Mouse (Mus musculus) right cerebral cortex, adult 2 months (tissue): ENCODE results near the gene Socs7.
"Not testable (repeated sequence)": the region's sequence is repeated elsewhere in the genome, so short reads cannot be mapped to it uniquely, and the experiment has no call there.

Experiments
- DNase-seq, 2 experiments: peaks; one replicate each; pipeline ENCODE4 v3.0.0; 2021 to 2022; ENCODE audit warnings: low spot score in 2 of 2

Gene Socs7

DNA sequence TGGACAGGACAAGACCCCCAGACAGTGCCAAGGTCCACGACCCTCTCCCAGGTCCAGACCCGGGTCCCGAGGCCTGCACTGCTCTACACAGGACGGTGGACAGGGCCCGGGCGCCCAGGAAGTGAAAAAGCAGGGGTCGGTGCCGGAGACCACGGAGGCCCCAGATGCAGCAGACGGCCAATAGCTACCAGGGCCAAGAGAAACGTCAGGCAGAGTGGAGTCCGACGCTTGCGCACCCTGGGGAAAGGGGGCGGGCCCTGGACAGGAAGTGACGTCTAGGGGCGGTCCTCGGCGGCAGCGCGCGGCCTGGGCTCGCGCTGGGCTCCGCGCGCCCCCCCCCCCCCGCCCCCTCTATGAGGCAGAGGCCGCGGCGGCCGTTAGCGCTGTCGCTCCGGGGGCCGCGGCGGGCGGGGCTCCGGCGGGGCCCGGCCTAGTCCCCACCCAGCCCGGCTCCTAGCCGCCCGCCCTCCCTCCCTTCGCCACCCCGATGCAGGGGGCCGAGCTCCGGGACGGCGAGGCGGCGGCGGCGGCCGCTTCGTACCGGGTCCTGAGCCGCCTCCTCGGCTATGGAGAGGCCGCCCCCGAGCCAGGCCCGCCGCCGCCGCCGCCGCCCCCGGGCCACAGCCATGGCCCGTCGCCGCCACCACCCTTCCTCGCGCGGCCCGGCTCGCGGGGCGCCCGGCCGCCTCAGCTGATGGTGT, at the start of gene Socs7:
TSS of gene Socs7 (plus strand) at position 604 of the 701 bp plus-strand sequence.
- peak; percentile 95 for DNase-seq

DNA sequence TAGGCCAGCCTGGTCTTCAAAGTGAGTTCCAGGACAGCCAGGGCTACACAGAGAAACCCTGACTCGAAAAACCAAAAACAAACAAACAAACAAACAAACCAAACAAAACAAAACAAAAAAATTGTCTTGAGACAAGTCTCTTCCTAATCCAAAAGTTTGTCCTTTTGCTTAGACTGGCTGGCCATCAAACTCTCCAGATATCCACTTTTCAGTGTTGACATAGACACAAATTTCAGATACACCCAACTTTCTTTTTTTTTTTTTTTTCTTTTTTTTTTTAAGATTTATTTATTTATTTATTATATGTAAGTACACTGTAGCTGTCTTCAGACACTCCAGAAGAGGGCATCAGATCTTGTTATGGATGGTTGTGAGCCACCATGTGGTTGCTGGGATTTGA, 49.5 kb upstream of the Socs7 start:
- DNase-seq: not testable (repeated sequence)

DNA sequence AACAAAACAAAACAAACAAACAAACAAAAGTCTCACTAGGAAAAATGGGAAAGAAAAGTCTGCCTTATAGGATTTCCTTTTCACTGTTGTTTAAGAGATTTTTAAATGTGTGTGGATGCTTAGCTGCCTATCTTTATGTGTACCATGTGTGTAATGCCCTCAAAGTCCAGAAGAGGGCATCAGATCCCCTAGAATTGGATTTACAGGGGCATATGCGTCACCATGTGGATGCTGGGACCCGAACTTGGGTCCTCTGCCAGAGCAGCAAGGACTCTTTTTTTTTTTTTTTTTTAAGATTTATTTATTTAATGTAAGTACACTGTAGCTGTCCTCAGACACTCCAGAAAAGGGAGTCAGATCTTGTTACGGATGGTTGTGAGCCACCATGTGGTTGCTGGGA, 48.2 kb upstream of the Socs7 start:
- no peak for DNase-seq

DNA sequence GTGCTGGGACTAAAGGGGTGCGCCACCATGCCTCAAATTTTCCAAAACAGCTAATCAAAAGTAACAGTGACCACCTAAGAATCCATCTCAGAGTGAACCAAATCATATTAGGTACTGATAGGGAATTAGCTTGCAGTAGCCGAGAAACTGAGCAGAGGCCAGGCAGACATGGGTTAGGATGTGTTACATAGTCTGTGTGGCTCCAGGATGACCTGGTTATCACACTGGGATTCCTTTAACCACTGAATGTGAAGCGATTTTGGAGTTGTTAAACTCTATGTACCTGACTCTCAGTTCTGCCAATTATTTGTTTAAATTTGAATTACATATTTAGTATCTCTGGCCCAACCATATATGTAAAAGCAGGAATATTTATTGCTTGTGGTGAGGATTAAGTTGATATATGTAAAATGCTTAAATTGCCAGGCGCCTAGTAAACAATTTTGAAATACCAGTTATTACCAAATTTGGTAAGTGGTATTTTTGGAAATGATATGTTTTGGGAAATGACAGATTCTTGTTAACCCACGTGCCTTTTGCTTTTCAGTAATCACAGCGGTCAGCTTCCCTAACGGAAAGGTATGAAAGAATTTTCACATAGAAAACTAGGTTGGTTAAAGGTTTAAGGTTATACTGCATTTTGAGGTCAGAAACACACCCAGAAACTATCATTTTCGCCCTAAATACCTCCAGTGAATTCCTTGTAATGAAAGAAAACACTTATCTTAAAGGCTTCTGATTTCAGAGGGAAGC, 47.4 kb upstream of the Socs7 start:
- no peak for DNase-seq

DNA sequence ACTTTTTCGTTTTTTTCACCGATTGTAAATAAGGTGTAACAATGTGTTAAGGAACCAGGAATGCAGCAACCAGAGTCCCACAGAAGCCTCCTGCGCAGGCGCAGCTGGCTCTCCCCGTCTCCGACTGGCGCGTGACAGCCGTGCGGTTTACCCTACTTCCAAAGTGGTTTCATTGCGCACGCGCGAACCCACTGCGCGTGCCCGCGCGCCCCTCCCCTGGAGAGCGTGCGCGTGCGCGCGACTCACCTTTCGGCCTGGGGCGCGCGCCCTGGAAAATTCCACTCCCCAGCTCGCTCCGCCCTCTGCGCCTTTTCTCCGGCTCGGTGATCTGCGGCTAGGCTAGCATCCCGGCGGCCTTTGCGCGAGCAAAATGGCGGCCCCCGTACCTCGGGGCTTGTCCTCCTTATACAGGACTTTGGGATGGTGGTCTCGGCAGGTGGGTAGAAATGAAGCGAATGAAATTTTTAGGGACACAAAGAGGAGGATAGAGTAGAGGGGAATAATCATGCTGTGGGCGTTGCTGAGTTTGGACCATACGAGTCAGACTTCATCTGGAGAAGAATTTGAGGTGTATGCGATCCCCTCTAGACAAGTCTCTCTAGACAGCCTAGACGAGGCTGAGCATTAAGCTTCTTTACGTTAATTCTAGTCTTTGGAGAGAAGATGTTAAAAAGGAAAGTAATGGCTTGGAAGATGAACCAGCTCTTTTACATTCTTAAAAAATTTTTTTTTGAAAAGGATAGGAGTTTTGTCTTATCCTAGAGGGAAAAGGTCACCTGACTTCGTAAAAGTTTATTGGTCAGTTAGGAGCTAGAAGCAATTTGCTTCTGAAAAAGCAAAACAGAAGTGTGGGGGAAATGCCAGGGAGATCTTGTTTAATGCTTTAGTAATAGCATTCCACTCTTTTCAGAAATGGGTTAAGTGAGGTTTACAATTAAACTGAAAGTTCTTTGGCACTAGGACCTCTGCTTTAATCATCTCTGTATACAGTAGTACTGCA, 46.5 kb upstream of the Socs7 start, which contains the start of gene Mrpl45:
TSS of gene Mrpl45 (plus strand) at position 213 of the 1,000 bp plus-strand sequence.
- DNase-seq: peak; percentile 98 to 100

DNA sequence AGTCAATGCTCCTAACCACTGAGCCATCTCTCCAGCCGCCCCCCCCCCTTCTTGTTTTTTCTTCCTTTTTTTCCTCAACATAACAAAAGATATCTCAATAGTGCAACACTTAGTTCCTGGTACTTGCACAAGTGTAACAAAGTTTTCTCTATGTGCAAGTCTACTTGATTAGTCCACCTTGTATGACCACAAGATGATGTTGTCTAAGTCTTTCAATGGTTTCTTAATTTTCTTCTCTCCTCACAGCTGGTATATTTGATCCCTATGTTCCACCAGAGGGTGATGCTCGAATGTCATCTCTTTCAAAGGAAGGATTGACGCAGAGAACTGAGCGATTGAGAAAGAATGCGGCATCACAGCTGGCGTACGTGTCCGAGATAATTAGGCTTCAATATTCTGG, 41.2 kb upstream of the Socs7 start:
- DNase-seq: no peak

DNA sequence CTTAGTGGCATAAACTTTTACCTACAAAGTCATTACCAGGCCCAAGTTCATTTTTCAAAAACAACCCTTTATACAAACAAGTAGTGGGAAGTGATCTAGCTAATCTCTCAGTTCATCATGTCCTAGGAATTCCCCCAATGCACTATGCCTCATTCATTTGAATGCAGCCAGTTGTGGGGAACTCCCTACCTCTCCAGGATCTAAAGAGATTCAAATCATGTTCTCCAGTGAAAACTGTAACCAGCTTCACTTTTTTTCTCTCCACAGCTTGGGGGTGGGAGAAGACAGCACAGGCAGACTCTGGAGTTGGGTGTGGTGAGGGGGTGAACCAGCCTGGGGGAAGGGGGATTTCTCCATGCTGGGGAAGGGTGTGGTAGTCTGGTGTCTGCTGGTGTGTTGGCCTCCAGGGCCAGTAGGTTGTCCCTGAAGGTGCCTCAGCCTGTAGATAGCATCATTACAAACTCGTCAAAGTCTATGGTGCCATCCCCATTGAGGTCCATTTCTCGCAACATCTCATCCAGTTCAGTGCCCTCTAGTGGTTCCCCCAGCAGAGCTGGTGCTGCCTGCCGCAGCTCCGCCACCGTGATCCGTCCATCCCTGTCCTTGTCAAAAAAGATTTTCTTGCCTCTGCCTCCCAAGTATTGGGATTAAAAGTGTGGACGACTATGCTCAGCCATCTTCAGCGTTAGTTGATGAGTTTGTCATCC, 40.3 kb upstream of the Socs7 start:
- DNase-seq: not testable (repeated sequence)

DNA sequence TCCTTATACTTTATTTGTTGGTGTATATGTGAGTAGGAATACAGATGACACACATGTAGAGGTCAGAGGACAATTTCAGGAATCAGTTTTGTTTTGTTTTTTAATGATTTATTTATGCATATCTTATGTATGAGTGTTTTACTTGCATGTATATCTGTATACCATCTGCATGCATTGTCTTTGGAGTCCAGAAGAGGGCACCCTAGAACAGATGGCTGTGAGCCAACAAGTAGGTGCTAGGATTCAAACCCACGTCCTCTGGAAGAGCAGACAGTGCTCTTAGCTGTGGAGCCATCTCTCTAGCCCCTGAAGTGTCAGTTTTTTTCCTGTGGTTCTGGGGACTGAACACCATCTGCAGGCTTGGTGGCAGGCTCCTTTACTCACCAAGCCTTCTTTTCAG, 37.1 kb upstream of the Socs7 start:
- no peak for DNase-seq

DNA sequence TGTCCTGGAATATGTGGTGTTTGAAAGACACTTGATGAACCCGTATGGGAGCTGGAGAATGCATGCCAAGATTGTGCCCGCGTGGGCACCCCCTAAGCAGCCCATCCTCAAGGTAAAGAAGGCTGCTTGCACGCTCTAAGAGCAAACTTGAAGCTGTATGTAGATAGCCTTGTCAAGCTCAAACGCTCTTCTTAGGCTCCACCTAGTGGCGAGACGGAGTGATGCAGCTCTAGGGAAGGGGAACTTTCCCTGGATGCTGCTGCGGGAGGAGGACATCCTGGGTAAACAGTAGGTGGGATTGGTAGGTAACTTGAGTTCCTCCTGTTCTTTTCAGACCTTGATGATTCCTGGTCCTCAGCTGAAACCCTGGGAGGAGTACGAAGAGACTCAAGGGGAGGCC, 34.2 kb upstream of the Socs7 start:
- DNase-seq: peak; percentile 68 to 78

DNA sequence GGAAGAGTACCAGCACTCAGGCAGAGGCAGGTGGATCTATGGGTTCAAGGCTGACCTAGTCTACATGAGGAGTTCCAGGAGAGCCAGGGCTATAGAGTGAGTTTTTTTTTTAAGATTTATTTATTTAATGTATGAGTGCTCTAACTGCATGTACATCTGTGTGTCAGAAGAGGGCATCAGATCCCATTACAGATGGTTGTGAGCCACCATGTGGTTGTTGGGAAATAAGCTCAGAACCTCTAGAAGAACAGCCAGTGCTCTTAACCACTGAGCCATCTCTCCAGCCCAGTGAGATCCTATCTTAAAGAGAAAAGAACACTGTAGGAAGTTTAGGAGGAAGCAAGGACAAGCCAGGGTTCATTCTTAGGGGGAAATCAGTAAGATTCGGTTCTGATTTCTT, 32.0 kb upstream of the Socs7 start:
- DNase-seq: no peak

DNA sequence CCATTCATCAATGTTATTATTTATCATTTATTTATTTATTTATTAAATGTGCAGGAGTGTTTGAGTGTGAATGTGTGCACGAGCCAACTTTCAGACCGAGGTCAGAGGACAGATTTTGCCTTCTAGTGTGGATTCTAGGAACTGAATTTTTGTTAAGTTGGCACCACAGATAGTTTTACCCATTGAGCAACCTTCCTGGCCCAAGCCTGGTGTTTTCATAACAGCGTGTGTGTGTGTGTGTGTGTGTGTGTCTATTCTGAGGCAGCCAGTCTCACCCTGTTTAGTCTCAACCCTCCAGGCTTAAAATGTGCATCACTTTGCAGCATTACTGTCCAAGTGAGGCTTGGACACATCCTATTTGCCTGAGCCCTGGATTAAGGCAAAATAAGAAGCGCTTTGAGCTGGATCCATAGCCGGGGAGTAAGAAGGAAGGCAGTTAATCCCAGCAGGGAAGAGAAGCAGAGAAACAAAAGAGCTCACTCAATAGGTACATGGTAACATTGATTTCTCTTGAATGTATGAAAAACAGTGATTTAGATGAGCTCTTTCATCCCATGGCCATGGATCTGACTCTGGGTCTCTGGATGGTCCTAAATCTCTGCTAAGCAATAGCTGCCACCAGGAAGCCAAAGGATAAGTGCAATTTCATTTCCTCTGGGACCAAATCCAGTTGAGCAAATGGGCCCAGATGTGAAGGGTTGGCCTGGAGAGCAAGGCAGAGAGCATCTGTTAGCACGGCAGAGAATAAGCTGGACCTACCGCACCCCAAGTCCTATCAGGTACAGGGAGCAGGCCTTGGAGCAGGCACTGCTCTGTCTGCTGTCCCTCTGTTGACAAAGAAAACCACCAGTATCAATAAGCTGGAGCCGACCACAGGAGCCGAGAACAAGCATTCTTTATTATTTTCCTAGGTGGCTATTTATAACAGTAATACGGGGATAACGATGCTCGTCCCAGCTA, 30.8 kb upstream of the Socs7 start:
- DNase-seq: no peak

DNA sequence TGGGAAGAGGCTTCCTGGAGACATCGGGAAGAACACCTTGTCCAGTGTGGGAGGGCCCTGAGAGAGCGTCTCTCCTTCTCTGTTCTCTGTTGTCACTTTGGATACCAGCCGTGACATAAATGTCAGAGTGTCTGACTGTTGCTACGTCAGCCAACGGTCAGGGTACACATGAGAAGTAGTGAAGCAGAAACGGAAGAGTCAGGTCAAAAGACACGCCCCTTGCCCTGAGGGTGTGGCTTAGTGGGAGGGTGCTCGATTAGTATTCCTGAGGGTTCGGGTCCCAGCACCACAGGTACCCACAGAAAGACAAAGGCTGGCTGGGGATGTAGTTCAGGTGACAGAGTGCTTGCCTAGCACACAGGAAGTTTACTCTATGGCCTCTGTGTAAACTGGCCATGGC, 29.3 kb upstream of the Socs7 start:
- no peak for DNase-seq

DNA sequence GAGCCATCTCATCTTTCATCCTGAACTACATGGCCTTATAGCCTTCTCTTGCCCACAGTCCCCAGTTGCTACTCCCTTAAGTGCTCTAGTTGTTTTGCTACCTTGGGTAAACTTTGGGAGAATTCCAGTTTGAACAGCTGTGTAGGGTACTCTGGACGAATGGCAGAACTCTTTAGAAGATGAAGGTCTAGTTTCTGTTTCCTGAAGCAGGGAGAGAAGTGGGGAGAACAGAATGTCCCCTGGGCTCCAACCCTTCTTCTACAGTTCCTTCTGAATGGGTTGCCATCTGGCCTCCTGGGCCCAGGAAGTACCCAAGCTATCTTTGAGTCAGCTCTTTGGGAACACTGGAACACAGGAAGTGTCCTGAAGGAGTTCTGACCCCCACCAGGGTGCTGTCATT, 28.5 kb upstream of the Socs7 start:
- DNase-seq: no peak

DNA sequence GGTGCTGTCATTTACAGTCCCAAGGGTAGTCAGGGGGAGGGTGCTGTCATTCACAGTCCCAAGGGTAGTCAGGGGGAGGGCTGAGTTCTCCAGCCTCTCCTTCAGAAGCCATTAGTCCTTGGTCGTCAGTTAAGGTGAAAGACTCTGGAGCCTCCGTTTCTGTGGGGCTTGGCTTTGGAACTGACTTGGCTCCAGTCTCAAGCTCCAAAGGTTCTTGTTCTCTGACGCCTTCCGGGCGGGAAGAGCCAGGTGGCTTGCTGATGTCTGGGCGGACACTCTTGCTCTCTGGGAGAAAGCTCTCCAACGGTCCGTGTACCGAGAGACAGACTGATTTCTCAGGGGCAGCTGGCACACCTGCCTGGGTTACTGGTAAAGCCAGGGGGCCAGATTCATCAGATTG, 28.0 kb upstream of the Socs7 start:
- DNase-seq: no peak

DNA sequence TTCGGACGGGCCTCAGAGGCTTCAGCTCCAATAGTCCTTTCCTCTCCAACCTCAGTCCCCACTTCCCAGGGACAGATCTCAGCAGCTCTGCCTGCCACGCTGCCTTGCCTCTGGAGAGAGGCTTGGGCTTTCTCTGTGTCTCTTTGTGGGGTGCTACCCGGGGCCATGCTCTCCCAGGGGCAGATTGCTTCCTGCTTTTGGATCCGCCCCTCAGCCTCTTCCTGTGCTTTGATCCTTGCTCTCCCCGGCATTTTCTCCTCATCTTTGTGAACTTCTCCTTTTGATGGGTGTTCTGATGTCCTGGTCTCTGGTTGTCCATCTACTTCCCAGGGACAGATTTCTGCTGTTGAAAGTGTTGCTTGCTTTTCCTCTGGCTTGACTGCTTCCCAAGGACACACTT, 26.1 kb upstream of the Socs7 start:
- no peak for DNase-seq

DNA sequence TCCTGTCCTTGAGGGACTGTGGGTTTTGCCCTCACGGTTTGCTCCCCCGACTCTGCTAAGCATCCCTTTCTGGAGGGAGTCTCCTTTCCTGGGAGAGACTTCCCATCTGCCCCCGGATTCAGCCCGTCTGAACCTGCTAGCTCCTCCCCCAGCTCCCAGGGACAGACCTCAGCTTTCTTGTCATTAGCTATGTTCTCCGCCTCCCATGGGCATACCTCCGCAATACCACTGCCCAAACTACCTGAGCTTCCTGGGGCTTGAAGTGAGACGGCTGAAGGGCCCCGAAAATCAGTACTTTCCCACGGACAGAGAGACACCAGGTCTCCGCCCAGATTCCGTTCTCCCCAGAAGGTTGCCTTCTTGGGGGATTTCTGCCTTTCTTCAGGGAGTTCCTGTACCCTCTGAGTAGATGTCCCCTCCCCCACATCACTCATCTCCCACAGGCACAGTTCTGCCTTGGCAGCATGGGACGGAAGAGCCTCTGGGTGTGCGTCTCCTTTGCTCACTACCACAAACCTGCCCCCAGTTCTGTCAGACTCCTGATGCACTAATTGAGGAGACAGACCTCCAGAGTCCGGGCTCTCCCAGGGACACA, 25.5 kb upstream of the Socs7 start:
- DNase-seq: no peak

DNA sequence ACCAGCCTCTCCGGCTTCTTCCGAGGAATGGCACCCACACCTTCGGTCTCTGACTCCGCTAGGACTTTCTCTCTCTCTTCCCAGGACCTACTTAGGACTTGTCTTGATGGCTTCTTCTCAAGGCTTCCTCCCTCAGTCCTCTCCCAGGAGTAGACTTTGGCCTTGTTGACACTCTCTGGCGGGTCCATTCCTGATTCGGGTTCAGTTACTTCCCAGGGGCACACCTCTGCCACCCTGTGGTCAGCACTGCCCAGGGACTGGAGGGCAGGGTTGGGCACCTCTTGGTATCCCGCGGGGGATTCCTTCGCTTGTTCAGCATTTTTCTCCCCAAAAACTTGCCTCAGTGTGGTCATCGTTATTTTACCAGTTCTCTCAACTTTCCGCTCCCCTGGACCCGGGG, 25.0 kb upstream of the Socs7 start:
- DNase-seq: no peak

DNA sequence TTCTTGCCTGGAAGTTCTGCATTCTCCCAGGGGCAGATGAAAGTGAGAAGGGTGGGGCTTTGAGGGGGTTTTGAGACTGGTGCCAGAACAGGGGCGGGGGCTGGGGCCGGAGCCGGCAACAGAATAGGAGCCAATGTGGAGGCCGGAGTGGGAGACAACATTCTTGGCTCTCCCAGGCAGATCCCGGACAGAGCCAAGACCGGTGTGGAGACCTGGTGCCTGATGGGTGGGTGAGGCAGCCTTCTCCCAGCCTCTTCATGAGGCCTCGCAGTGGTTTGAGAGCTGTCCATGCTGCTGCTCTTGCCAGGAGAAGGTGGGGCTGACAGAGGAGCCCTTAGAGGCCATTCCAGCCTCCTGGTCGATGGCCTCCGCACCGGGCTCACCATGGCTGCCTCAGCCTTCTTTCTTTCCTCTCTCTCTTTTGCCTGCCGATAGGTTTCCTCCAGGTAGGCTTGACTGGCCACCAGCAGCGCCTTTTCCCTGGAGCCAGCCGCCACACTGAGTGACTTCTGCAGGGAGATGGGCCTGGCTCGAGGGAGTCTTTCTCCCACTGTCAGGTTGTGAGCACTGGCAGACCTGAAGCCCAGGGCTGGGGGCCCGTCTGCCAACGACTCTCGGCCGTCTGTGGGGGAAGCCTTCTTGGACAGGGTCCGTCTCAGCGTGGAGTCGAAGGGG, 23.9 kb upstream of the Socs7 start:
- DNase-seq: no peak

DNA sequence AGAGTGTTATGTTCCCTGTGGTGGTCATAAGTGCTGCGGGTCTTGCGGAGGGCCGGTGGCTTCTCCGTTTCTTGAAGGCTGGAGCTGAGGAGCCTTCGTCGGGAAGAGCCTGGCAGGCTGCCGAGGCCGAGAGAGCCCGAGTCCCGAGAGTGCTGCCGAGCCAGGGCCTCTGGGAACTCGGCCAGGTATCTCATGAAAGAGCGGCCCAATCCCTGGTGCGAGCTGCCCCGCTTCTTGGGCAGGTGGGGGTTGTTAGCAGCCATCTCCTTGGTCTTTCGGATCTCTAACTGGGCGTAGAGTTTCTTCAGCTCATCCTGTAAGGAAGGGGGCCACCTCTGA, 23.4 kb upstream of the Socs7 start:
- peak; percentile 27 to 53 for DNase-seq
